Mouse (Mus musculus) limb, embryonic 12.5 days (tissue): Measurements from ENCODE around the gene Kif13a. TPM values are rescaled to one million over a fixed set of nuclear protein-coding genes. Genes with fewer than 3 reads are reported as not detected.

Source experiments
- ATAC-seq: fragments of 200-750 bp; cut with Nextera tagmentation; 2 replicates; pipeline ENCODE4 v1.8.0; 2017; ENCODE audit warnings: low read depth, moderate TSS enrichment; ENCODE audit not compliant: insufficient number of reproducible peaks, insufficient read depth, low FRiP score, low TSS enrichment
- H3K27ac ChIP-seq: fragments of 300-500 bp; sonication (generic); 2 replicates; pipeline ENCODE4 v1.5.1; 2016; ENCODE audit warnings: mild to moderate bottlenecking, moderate library complexity
- H3K27me3 ChIP-seq: fragments of 300-500 bp; sonication (generic); 2 replicates; pipeline ENCODE4 v1.6.1; 2016; ENCODE audit warnings: mild to moderate bottlenecking, moderate library complexity
- H3K36me3 ChIP-seq: fragments of 300-500 bp; sonication (generic); 2 replicates; pipeline ENCODE4 v1.6.1; 2016; ENCODE audit warnings: mild to moderate bottlenecking, moderate library complexity
- H3K4me1 ChIP-seq: fragments of 300-500 bp; sonication (generic); replicated peaks from 2 replicates; pipeline ENCODE4 v1.6.1; 2016
- H3K4me2 ChIP-seq: fragments of 300-500 bp; sonication (generic); 2 replicates; pipeline ENCODE4 v1.6.1; 2016; ENCODE audit warnings: mild to moderate bottlenecking, moderate library complexity
- H3K4me3 ChIP-seq: fragments of 300-500 bp; sonication (generic); replicated peaks from 2 replicates; pipeline ENCODE4 v1.5.1; 2016; ENCODE audit warnings: mild to moderate bottlenecking
- H3K9ac ChIP-seq: fragments of 300-500 bp; sonication (generic); replicated peaks from 2 replicates; pipeline ENCODE4 v1.6.1; 2016; ENCODE audit warnings: mild to moderate bottlenecking, moderate library complexity
- H3K9me3 ChIP-seq: fragments of 300-500 bp; sonication (generic); 2 replicates; pipeline ENCODE4 v1.6.1; 2016; ENCODE audit warnings: mild to moderate bottlenecking, moderate library complexity
- WGBS: fragments of 180-500 bp; shearing (Covaris S2); methylation state at CpG from one replicate; pipeline ENCODE4 v1.1.7; 2016; 5-methylcytosine and 5-hydroxymethylcytosine counted together
- polyA plus RNA-seq: library from polyadenylated mRNA; unstranded; fragments of >200 nt; fragmentation: Nextera tagmentation; extraction: Ambion mirVana; gene quantifications from 2 replicates; pipeline ENCODE4 v1.2.1, GENCODE M21; 2016

The Kif13a gene
- polyA plus RNA-seq, 1 experiment from 2014 or later = 23.3 TPM

DNA sequence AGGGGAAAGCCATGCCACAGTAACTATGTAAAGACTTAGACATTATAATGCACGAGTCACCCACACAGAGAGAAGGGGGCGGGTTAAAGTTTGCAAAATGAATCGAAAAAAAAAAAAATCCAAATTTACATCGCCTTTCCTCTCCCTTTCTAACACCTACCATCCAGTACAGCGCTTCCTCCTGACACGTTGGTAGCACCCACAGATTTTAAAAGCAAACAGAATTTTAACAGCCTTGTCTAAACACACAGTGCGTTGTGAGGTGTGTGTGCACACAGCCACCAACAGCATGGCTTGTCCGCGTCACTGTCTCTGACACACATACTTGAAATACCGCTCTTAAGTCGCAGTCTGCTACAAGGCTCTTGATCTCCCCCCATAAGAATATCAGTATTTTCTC is 94.3 kb downstream of the Kif13a start:
- no peaks in the 10 kb centered on the region for H3K27me3 ChIP-seq
- 0 out of 2 replicates have a peak, but pooled peaks cover 9% of the 10 kb centered on the region for H3K9me3 ChIP-seq
- no peak overlapping the region for H3K27ac ChIP-seq
- H3K36me3 ChIP-seq = peaks cover 34% of the 10 kb centered on the region
- H3K4me1 ChIP-seq = peaks cover 3% of the 10 kb centered on the region
- 93% methylated on average over 11 of the region's 11 CpGs for WGBS
- no peak overlapping the region for H3K4me3 ChIP-seq
- no peak overlapping the region for H3K4me2 ChIP-seq
- no peak overlapping the region for H3K9ac ChIP-seq
- ATAC-seq = no peak

DNA sequence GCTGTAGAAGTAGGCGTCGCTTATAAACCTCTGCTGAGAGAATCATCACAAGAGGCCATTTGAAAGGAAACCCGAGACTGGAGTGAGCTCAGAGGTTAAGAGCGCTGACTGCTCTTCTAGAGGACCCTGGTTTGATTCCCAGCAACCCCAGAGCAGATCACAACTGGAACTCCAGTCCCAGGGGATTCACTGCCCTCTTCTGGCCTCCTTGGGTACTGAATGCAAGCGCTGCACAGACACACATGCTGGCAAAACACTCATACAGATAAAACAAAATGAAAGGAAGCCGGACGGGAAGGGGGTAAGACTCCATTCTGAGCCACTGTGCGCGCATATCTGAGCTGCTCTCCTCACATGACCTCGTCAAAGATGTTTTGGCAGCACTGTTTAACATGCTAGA is 94.9 kb downstream of the Kif13a start:
- 93% methylated on average over 10 of the region's 10 CpGs for WGBS

DNA sequence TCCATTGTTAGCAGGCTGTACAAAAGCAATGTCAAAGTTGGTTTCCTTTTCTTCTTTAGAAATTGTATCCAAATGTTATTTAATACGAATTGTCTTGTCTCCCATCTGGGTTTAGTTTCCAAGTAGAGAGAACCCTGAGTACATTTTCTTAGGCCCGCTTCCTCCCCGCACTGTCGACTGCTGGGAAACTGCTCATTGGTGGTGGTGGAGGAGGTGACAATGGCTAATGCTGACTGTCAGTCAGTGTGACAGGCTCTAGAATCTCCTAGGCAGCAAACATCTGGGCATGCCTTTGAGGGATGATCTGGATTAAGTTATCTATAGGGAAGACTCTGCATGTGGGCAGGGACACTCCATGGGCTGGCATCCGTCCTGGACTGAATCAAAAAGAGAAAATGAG is 96.1 kb downstream of the Kif13a start:
- Histone ChIP-seq H3K36me3 (peaks cover 48% of the 10 kb centered on the region), H3K27ac (no peak overlapping the region), H3K4me2 (no peak overlapping the region), H3K9me3 (peaks cover 13% of the 10 kb centered on the region), H3K9ac (no peak overlapping the region), H3K4me1 (no peaks in the 10 kb centered on the region), H3K27me3 (no peaks in the 10 kb centered on the region), H3K4me3 (no peak overlapping the region)
- 90% methylated on average over 5 of the region's 5 CpGs for WGBS
- no peak for ATAC-seq

More for the DNA sequence above, 94.9 kb downstream of the Kif13a start:
- Histone ChIP-seq H3K9ac (no peak overlapping the region), H3K9me3 (peaks cover 13% of the 10 kb centered on the region), H3K27me3 (no peaks in the 10 kb centered on the region), H3K36me3 (peaks cover 40% of the 10 kb centered on the region), H3K4me1 (no peaks in the 10 kb centered on the region), H3K4me2 (no peak overlapping the region), H3K27ac (no peak overlapping the region), H3K4me3 (no peak overlapping the region)
- ATAC-seq = no peak

DNA sequence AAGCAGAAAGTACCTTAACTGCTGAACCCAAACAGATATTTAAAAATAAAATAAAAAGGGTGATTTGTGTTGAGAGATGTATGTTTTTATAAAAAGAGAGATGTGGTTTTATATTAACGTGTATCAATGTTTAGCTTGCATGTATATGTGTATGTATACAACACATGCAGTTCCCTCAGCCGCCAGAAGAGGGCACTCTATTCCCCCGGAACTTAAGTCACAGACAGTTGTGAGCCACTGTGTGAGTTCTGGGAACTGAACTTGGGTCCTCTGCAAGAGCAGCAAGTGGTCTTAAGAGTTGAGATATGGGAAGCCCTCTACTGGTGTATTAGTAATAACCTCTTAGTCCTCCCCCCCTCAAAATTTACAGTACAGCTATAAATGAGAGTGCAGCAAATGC is 96.7 kb downstream of the Kif13a start:
- H3K4me3 ChIP-seq = no peak overlapping the region
- no peak overlapping the region for H3K27ac ChIP-seq
- peaks cover 13% of the 10 kb centered on the region for H3K9me3 ChIP-seq
- WGBS = 73% methylated on average over 3 of the region's 3 CpGs
- no peaks in the 10 kb centered on the region for H3K27me3 ChIP-seq
- H3K9ac ChIP-seq = no peak overlapping the region
- H3K36me3 ChIP-seq = peaks cover 48% of the 10 kb centered on the region
- ATAC-seq = no peak
- H3K4me1 ChIP-seq = no peaks in the 10 kb centered on the region
- no peak overlapping the region for H3K4me2 ChIP-seq

DNA sequence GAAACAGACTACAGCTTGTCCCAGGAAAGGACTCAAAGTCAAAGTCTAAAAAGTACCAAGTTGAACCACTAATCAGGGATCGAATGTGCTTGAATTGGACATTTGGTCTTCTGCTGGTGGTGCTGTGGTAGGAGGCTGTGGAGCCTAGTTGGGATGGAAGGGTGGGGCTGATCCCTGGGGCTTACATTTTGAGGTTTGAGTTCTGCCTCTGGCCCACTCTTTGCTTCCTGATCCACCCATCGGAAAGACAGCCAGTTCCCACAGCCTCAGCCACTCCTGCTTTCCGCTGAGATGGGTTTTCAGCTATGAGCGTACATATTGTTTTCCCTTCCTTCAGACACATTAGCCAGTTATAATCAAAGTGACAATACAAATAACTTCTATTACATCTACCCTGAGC is 106.4 kb downstream of the Kif13a start:
- WGBS = 94% methylated on average over 4 of the region's 4 CpGs
- no peak for ATAC-seq

DNA sequence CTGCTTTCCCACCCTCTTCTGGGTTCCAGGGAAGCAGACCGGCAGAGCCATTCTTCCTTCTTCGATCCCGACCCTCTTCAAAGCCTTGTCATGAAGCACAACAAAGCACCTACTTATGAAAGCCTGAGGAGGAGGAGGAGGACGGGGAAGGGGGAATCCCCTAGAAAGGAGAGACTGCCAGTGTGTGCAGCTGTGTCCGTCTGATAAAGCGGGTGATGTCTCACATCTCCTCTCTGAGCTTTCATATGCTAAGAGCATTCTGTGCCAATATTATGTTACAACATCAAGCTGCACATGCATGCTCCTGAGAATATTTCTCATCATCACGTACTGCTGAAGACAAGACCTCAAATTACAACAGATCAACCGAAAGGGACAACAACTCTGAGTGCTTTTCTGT is 107.5 kb downstream of the Kif13a start:
- Histone ChIP-seq H3K9ac (no peak overlapping the region), H3K36me3 (peaks cover 43% of the 10 kb centered on the region), H3K9me3 (no peaks in the 10 kb centered on the region), H3K4me3 (no peak overlapping the region), H3K27me3 (no peaks in the 10 kb centered on the region), H3K4me2 (no peak overlapping the region), H3K27ac (no peak overlapping the region), H3K4me1 (peaks cover 10% of the 10 kb centered on the region)
- 89% methylated on average over 8 of the region's 8 CpGs for WGBS
- no peak for ATAC-seq

More for the DNA sequence above, 106.4 kb downstream of the Kif13a start:
- peaks cover 10% of the 10 kb centered on the region for H3K4me1 ChIP-seq
- H3K9ac ChIP-seq = no peak overlapping the region
- no peak overlapping the region for H3K4me2 ChIP-seq
- H3K4me3 ChIP-seq = no peak overlapping the region
- H3K9me3 ChIP-seq = no peaks in the 10 kb centered on the region
- peaks cover 46% of the 10 kb centered on the region for H3K36me3 ChIP-seq
- no peaks in the 10 kb centered on the region for H3K27me3 ChIP-seq
- no peak overlapping the region for H3K27ac ChIP-seq

DNA sequence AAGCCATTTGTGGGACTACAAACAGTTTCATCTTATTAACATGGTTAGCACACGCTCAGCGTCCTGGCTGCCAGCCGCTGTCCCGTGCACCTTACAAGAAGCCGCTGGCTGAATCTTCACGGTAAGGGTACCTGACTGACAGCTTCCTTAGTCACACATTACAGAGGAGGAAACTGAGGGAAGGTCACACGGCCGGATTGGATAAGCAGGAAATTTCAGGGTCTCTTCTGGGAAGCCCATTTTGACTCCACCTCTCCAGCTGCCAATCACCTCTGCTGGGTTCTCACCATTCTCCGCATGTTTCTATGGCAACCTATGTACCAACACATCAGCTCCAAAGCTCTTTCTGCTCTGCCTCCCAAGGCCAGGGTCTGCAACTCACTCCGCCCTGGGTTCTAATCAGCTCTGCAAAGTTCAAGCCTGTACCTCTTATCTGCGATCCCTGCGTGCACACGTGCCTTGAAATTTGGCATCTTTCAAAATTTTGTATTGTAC is 109.9 kb downstream of the Kif13a start:
- Histone ChIP-seq H3K4me1 (peaks cover 10% of the 10 kb centered on the region), H3K27me3 (no peaks in the 10 kb centered on the region), H3K9ac (no peak overlapping the region), H3K27ac (no peak overlapping the region), H3K4me3 (no peak overlapping the region), H3K36me3 (peaks cover 37% of the 10 kb centered on the region), H3K4me2 (no peak overlapping the region), H3K9me3 (no peaks in the 10 kb centered on the region)
- 79% methylated on average over 13 of the region's 13 CpGs for WGBS
- no peak for ATAC-seq

DNA sequence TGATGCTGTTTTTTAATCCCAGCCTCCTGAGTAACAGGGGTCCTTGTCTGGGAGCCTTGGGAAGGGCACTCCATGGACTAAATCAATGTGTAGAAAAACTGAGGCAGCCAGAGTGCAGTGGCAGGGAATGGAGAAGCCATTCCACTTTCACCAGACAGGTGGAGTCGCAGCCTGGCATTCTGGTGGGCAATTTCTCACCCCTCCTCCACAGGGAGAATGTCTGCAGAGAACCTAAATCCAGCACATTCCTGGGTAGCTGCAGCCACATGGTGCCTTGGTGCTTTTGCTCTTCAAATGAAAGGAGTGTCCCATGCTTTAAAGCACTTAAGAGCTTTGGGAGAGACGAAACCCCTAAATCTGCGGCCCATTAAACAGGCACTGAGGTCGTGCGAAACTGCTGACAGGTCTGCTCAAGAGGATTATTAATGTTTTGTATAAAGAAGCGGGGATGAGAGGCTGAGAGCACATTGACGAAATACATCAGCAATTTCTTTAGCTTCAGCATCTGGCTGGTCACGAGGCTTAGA is 110.4 kb downstream of the Kif13a start:
- peaks cover 37% of the 10 kb centered on the region for H3K36me3 ChIP-seq
- 45% methylated on average over 8 of the region's 8 CpGs for WGBS
- ATAC-seq = no peak
- H3K4me1 ChIP-seq = peaks cover 10% of the 10 kb centered on the region
- H3K27ac ChIP-seq = no peak overlapping the region
- H3K9ac ChIP-seq = no peak overlapping the region
- no peak overlapping the region for H3K4me3 ChIP-seq
- no peaks in the 10 kb centered on the region for H3K9me3 ChIP-seq
- H3K4me2 ChIP-seq = no peak overlapping the region
- no peaks in the 10 kb centered on the region for H3K27me3 ChIP-seq

DNA sequence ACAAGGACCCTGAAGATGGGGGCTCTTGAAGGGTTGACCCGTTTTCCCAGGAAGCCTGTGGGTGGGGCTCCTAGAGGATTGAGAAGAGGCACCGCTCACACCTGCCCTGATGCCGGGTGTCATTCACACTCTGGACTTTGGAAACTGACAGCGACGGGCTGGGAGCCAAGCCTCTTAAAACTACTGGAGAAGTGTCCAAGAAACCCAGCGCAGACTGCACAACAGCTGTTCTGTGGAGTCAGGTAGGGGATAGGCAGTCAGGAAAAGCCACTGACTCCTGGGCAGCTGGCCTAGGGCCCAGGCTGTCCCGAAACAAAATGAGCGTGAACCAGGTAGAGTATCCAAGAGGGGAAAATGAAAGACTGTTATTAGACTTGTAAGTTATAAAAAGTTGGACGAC is 111.3 kb downstream of the Kif13a start:
- H3K4me2 ChIP-seq = no peak overlapping the region
- H3K4me3 ChIP-seq = no peak overlapping the region
- ATAC-seq = no peak
- no peak overlapping the region for H3K27ac ChIP-seq
- peaks cover 10% of the 10 kb centered on the region for H3K4me1 ChIP-seq
- H3K9ac ChIP-seq = no peak overlapping the region
- 72% methylated on average over 9 of the region's 9 CpGs for WGBS
- H3K9me3 ChIP-seq = no peaks in the 10 kb centered on the region
- H3K36me3 ChIP-seq = peaks cover 39% of the 10 kb centered on the region
- H3K27me3 ChIP-seq = no peaks in the 10 kb centered on the region

DNA sequence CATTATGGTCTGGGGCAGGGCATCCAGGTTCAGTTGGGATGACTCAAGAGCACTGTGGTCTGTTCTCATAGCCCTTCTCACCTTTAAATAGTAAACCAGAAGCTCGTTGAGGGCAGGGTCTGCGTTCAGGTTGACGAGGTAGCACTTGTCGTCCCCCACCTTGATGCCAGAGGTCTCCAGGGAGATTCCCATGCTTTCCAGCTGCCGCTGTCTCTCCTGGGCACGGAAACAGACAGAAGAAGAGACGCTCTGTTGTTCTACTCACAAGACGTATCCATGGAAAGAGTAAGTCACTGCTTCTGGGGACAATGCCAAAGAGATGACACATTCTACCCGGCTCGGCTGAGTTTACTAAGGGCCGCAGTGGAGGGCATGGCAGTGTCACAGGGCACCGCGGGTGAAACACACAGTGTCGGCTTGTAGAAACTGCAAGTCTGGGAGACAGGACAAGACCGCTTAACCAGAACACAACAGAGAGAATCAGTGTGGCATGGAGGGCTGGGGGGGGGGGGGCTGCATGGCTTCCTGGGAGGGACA is 117.0 kb downstream of the Kif13a start:
- 92% methylated on average over 15 of the region's 15 CpGs for whole genome bisulfite sequencing
- no peak for ATAC-seq
- H3K4me2 ChIP-seq = no peak overlapping the region
- H3K9ac ChIP-seq = no peak overlapping the region
- peaks cover 74% of the 10 kb centered on the region for H3K36me3 ChIP-seq
- no peaks in the 10 kb centered on the region for H3K4me1 ChIP-seq
- H3K9me3 ChIP-seq = no peaks in the 10 kb centered on the region
- no peak overlapping the region for H3K4me3 ChIP-seq
- H3K27me3 ChIP-seq = no peaks in the 10 kb centered on the region
- H3K27ac ChIP-seq = no peak overlapping the region

DNA sequence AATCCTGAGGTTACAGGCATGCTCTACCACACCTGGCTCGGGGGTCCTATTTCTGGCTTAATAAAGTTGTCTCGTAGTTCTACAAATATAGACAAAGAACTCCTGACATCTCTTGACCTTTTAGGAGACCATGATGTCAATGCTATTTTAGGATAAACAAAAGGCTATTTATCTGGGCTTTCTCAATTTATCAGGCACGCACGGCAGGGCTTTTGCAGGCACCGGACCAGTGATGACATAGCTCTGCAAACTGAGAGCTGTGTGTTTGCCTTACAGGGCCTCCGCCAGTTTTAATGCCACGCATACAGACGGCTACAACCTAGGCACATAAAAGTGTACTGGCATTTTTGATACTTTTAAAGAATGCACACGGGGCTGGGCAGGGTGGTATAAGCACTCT is 118.0 kb downstream of the Kif13a start:
- H3K9me3 ChIP-seq = no peaks in the 10 kb centered on the region
- no peak overlapping the region for H3K9ac ChIP-seq
- no peaks in the 10 kb centered on the region for H3K27me3 ChIP-seq
- H3K4me2 ChIP-seq = no peak overlapping the region
- ATAC-seq = no peak
- H3K4me1 ChIP-seq = no peaks in the 10 kb centered on the region
- H3K4me3 ChIP-seq = no peak overlapping the region
- H3K27ac ChIP-seq = no peak overlapping the region
- 87% methylated on average over 9 of the region's 9 CpGs for WGBS
- peaks cover 80% of the 10 kb centered on the region for H3K36me3 ChIP-seq

DNA sequence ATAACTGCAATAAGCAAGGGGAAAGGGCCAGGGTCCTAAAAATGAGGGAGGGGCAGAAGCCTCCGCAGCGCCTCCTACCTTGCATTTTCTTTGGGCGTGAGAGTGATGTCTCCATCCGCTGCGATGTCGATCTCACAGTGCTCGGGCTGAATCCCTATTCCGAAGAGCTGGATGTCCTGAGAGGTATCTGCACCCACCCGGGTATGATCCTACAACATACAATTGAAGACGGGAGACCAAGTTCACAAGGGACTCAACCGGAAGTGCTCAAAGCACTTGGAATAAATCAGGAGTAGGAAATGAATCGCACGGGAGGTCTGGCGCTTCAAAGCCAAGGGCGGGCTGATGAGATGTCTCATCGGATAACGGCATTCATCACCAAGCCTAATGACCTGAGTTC is 119.1 kb downstream of the Kif13a start:
- Histone ChIP-seq H3K9ac (no peak overlapping the region), H3K36me3 (peaks cover 74% of the 10 kb centered on the region), H3K4me1 (no peaks in the 10 kb centered on the region), H3K4me2 (no peak overlapping the region), H3K4me3 (no peak overlapping the region), H3K9me3 (no peaks in the 10 kb centered on the region), H3K27me3 (no peaks in the 10 kb centered on the region), H3K27ac (no peak overlapping the region)
- 93% methylated on average over 17 of the region's 17 CpGs for WGBS
- ATAC-seq = no peak
